Mouse (Mus musculus) spleen, postnatal 4 days (tissue): ENCODE results near the gene Tmem80.

Experiments used
- DNase-seq, 2 experiments: peaks; one replicate each; pipeline ENCODE4 v3.0.0; 2022; ENCODE audit warnings: low spot score in 2 of 2

The Tmem80 gene

GRCm38 (mm10) chr7:141356971-141357370 is 29.4 kb downstream of the Tmem80 start:
- peak in 1 of 2 experiments; percentile 62 for DNase-seq

DNA sequence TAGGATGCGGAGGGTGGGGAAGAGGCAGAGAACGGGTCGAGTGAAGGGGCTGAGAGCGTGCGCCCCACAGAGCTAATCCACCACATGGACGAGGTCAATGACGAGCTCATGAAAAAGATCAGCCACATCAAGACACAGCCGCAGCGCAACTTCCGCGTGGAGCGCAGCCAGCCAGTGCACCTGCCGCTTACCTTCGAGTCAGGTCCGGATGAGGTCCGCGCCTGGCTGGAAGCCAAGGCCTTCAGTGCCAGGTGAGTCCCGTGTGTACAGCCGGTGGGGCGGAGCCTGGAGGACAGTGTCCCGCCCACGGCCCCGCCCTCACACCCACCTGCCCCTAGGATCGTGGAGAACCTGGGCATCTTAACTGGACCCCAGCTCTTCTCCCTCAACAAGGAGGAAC is 34.0 kb downstream of the Tmem80 start:
- DNase-seq = peak; percentile 18 to 71

GRCm38 (mm10) chr7:141363106-141363751 is 35.7 kb downstream of the Tmem80 start:
- DNase-seq = peak; percentile 78 to 88

DNA sequence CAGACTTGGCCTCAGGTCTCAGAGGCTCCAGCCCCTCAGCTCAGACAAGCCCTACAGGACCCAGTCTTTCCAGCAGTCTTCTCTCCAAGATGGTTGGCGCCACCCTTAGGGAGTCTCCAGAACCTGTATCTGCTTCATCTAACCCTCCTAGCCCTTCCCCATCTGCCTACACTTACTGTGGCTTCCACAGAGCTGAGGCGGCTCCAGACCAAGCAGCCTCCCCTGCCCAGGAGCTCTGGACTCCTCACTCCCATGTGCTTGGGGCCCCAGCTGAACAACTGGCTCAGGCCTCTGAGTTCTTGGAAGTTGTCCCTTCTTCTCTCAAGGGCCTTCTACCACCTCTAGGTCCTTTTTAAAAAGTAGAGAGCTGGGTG is 36.2 kb downstream of the Tmem80 start:
- DNase-seq = peak in 1 of 2 experiments; percentile 68

DNA sequence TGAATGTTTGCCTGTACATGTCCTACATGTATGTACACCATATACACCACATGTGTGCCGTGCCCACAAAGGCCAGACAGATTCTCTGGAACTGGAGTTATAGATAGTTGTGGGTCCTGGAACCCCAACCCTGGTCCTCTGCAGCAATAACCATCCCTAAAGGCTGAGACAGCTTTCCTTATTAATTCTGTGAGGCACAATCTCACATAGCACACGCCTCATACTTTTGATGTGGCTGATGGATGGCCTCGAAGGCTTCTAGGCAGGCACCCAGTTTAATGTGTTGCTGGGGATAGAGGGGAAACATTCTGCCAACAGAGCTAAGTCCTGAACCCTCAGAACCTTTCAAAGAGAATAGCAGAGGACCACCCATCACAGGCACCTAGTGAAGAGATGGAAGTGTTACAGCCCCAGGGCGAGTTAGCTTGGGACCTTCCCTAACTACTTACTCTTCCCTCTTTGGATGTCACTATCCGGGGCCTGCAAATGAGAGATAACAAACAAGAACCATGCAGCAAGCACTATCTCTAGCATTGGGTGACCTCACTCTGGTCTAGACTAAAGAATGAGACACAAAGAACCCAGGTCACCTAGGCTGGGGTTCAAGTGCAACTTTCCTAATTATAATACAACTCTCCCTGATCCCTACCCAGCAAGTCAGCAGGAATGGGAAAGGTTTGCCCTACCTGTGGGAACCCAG is 37.0 kb downstream of the Tmem80 start:
- DNase-seq = no peak

DNA sequence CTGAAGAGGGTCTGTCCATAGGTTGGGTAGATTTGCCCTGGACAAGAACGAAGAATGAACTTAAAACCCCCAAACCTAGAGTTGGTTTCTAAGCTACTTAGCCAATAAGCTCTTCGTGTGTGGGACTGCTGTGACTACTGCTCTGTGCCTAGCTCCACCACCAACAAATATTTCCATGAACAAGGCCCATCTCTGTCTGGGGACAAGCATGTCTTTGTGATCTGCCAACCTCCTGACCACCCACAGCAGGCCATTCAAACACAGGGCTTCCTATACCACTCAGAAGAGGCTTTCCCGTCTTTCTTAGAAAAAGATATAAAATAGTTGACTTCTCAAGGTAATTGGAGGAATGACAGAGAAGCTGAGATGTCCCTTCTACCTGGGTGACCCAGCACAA is 37.5 kb downstream of the Tmem80 start:
- peak in 1 of 2 experiments; percentile 53 for DNase-seq

DNA sequence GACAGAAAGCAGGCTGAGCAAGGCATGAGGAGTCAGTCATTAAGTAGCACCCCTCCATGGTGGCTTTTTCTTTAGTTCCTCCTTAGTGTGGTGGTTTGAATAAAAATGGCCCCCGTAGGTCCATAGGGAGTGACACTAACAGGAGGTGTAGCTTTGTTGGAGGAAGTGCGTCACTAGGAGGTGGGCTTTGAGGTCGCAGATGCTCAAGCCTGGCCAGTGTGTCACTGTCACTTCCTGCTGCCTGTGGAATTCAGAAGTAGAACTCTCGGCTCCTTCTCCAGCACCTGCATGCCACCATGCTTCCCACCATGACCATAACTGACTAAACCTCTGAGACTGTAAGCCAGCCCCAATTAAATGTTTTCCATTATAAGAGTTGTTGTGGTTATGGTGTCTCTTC is 39.8 kb downstream of the Tmem80 start:
- DNase-seq = peak in 1 of 2 experiments; percentile 51

DNA sequence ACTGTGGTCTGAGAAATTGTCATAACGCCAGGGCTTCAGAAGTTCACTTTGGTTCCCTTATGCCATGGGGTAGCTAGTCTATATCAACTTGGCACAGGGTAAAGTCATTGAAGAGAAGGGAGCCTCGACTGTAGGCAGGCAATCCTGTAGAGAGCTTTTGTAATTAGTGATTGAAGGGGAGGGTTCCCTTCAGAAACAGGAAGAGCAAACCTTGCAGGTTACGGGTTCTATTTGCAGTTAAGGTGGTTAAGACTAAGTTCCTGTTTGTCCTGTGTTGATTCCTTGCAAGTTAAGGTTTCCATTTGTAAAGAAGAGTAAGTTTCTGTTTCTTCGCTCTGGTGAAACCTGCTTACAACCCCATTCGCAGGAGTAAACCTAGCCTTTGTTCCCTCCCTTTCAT is 42.4 kb downstream of the Tmem80 start:
- no peak for DNase-seq

- peak in 1 of 2 experiments; percentile 49 for DNase-seq
Measured at GRCm38 (mm10) chr7:141371942-141372595, 44.5 kb downstream of the Tmem80 start.

- no peak for DNase-seq
Measured at GRCm38 (mm10) chr7:141373611-141374010, 46.1 kb downstream of the Tmem80 start.

DNA sequence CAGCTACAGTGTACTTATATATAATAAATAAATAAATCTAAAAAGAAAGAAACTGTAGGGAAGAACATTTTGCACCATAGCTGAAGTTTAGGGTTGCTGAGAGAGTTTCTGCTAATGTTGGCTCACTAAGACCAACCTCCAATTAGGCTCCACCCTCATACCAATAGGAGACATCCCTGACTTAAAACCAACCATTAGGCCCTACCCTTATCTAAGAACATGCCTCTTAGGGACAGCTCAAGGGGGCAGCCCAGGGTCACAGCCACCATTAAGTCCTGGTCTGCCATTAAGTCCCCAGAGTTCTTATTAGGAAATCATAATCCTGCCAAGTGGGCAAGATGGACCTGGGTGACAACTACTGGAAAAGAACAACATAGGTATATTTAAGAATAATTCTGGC is 46.9 kb downstream of the Tmem80 start:
- no peak for DNase-seq

- no peak for DNase-seq
Measured at GRCm38 (mm10) chr7:141379584-141379983, 52.0 kb downstream of the Tmem80 start.

DNA sequence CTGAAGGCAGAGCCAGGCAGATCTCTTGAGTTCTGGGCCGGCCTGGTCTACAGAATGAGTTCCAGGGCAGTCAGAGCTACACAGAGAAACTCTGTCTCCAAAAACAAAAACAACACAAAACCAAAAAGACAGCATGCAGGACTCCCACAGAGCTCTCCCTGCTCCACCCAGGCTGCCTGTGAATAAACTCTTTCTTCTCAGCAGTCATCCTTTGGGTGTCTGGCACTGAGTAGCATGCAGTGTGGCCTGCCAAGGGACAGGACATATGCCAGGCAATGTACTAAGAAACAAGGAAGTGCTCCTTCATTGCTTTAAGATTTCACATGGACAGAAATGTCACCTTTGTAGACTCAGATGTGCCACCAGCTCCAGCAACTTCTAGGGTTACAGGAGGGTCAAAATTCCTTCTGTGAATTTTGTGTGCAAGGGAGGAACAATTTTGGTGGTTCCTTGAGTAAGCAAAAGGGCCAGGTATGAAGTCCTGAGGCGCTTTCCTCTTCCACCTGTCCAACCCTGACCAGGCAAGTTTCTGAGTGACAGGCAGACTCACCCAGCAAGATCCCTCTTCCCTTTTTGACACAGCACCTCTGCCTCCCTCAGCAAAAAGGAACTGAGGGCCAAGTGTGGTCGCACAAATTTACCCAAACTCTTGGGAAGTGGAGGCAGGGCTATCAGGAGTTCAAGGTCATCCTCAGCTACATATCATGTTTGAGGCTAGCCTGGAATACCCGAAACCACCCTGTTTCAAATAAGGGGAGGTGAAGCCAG is 53.7 kb downstream of the Tmem80 start:
- no peak for DNase-seq
